Mouse (Mus musculus) MEL (cell line): ENCODE measurements around the gene Srp54c. TPM values are rescaled to one million over a fixed set of nuclear protein-coding genes. Genes with fewer than 3 reads are reported as not detected.

Source experiments
- DNase-seq: peaks from one replicate; pipeline ENCODE4 v3.0.0; 2011; ENCODE audit warnings: low read depth, low spot score
- H3K27ac ChIP-seq: 2 replicates; pipeline ENCODE4 v1.5.1; 2012; ENCODE audit warnings: low read depth, mild to moderate bottlenecking, control low read depth, low read length, moderate library complexity; ENCODE audit not compliant: control insufficient read depth
- H3K27me3 ChIP-seq, 2 experiments: fragments of 150-350 bp in 1 of 2; sonication (generic) in 1 of 2; 2 replicates each; pipeline ENCODE4 v1.6.1; 2012; ENCODE audit warnings: low read length in 2 of 2, mild to moderate bottlenecking in 2 of 2, improper control_type of control experiment in 1 of 2, moderate library complexity in 1 of 2; ENCODE audit not compliant: insufficient read depth in 2 of 2, control insufficient read depth in 1 of 2
- H3K36me3 ChIP-seq, 2 experiments: 2 replicates each; pipeline ENCODE4 v1.6.1; 2012 to 2014; ENCODE audit warnings: low read length in 2 of 2, improper control_type of control experiment in 1 of 2, inconsistent platforms in 1 of 2, mild to moderate bottlenecking in 1 of 2; ENCODE audit not compliant: insufficient read depth in 2 of 2, control insufficient read depth in 1 of 2
- H3K4me1 ChIP-seq, 2 experiments: fragments of 150-350 bp in 1 of 2; sonication (generic) in 1 of 2; 2 replicates each; pipeline ENCODE4 v1.6.1; 2012; ENCODE audit warnings: low read length in 2 of 2, improper control_type of control experiment in 1 of 2, mild to moderate bottlenecking in 1 of 2; ENCODE audit not compliant: insufficient read depth in 2 of 2, control insufficient read depth in 1 of 2
- H3K4me3 ChIP-seq, 2 experiments: fragments of 150-350 bp in 1 of 2; sonication (generic) in 1 of 2; 2 replicates each; pipeline ENCODE4 v1.5.1; 2012; ENCODE audit warnings: low read depth in 2 of 2, low read length in 2 of 2, mild to moderate bottlenecking in 2 of 2, moderate library complexity in 2 of 2, control low read depth in 1 of 2, improper control_type of control experiment in 1 of 2; ENCODE audit not compliant: control insufficient read depth in 1 of 2, insufficient read depth in 1 of 2
- H3K79me2 ChIP-seq: 2 replicates; pipeline ENCODE4 v1.6.1; 2012; ENCODE audit warnings: mild to moderate bottlenecking, low read length, moderate library complexity; ENCODE audit not compliant: control insufficient read depth, poor library complexity, insufficient read depth
- H3K9ac ChIP-seq: 2 replicates; pipeline ENCODE4 v1.6.1; 2012; ENCODE audit warnings: low read depth, mild to moderate bottlenecking, control low read depth, low read length, moderate library complexity; ENCODE audit not compliant: control insufficient read depth, poor library complexity, severe bottlenecking
- H3K9me3 ChIP-seq: fragments of 150-350 bp; sonication (generic); replicated peaks from 2 replicates; pipeline ENCODE4 v1.6.1; 2012; ENCODE audit warnings: mild to moderate bottlenecking, low read length, improper control_type of control experiment, moderate library complexity; ENCODE audit not compliant: insufficient read depth
- BHLHE40 ChIP-seq: IDR thresholded peaks from 2 replicates; pipeline ENCODE4 v1.6.1; 2012; ENCODE audit warnings: low read depth, mild to moderate bottlenecking, inconsistent platforms, low read length, improper control_type of control experiment, borderline replicate concordance
- CHD1 ChIP-seq: IDR thresholded peaks from 2 replicates; pipeline ENCODE4 v1.6.1; 2012; ENCODE audit warnings: low read depth, mild to moderate bottlenecking, inconsistent platforms, low read length, improper control_type of control experiment
- CHD2 ChIP-seq: IDR thresholded peaks from 2 replicates; pipeline ENCODE4 v1.6.1; 2011; ENCODE audit warnings: low read length, improper control_type of control experiment
- E2F4 ChIP-seq: IDR thresholded peaks from 2 replicates; pipeline ENCODE4 v1.6.1; 2011; ENCODE audit warnings: low read depth, low read length, improper control_type of control experiment, borderline replicate concordance
- ELF1 ChIP-seq: IDR thresholded peaks from 2 replicates; pipeline ENCODE4 v1.6.1; 2014; ENCODE audit warnings: low read depth, mild to moderate bottlenecking, inconsistent platforms, low read length, improper control_type of control experiment, moderate library complexity
- EP300 ChIP-seq, 2 experiments: IDR thresholded peaks; 2 replicates each; pipeline ENCODE4 v1.6.1; 2011; ENCODE audit warnings: improper control_type of control experiment in 2 of 2, low read length in 2 of 2, low read depth in 1 of 2, mild to moderate bottlenecking in 1 of 2
- ETS1 ChIP-seq: IDR thresholded peaks from 2 replicates; pipeline ENCODE4 v1.6.1; 2012; ENCODE audit warnings: low read depth, mild to moderate bottlenecking, inconsistent platforms, low read length, improper control_type of control experiment, moderate library complexity
- GATA1 ChIP-seq: IDR thresholded peaks from 2 replicates; pipeline ENCODE4 v1.6.1; 2011; ENCODE audit warnings: low read depth, low read length, improper control_type of control experiment
- HCFC1 ChIP-seq: IDR thresholded peaks from 2 replicates; pipeline ENCODE4 v1.6.1; 2012; ENCODE audit warnings: low read depth, mild to moderate bottlenecking, inconsistent platforms, low read length, improper control_type of control experiment, moderate library complexity
- MAFK ChIP-seq: IDR thresholded peaks from 2 replicates; pipeline ENCODE4 v1.6.1; 2011; ENCODE audit warnings: low read depth, mild to moderate bottlenecking, low read length, improper control_type of control experiment, borderline replicate concordance
- MAX ChIP-seq: IDR thresholded peaks from 2 replicates; pipeline ENCODE4 v1.6.1; 2011; ENCODE audit warnings: low read length, improper control_type of control experiment
- MXI1 ChIP-seq: IDR thresholded peaks from 2 replicates; pipeline ENCODE4 v1.6.1; 2011; ENCODE audit warnings: mild to moderate bottlenecking, low read depth, low read length, improper control_type of control experiment
- MYB ChIP-seq: IDR thresholded peaks from 2 replicates; pipeline ENCODE4 v1.6.1; 2011; ENCODE audit warnings: mild to moderate bottlenecking, low read depth, low read length, improper control_type of control experiment
- MYC ChIP-seq: IDR thresholded peaks from 2 replicates; pipeline ENCODE4 v1.6.1; 2011; ENCODE audit warnings: low read depth, mild to moderate bottlenecking, low read length, improper control_type of control experiment, moderate library complexity
- RAD21 ChIP-seq: IDR thresholded peaks from 2 replicates; pipeline ENCODE4 v1.6.1; 2011; ENCODE audit warnings: mild to moderate bottlenecking, low read depth, low read length, improper control_type of control experiment
- SIN3A ChIP-seq: IDR thresholded peaks from 2 replicates; pipeline ENCODE4 v1.6.1; 2012; ENCODE audit warnings: low read length, improper control_type of control experiment, inconsistent platforms
- SMC3 ChIP-seq: IDR thresholded peaks from 2 replicates; pipeline ENCODE4 v1.6.1; 2011; ENCODE audit warnings: low read depth, low read length, improper control_type of control experiment
- TAL1 ChIP-seq: IDR thresholded peaks from 2 replicates; pipeline ENCODE4 v1.6.1; 2012; ENCODE audit warnings: mild to moderate bottlenecking, inconsistent platforms, low read length, moderate library complexity, mixed read lengths
- TBP ChIP-seq: IDR thresholded peaks from 2 replicates; pipeline ENCODE4 v1.8.0; 2011; ENCODE audit warnings: low read depth, low read length, improper control_type of control experiment
- TCF12 ChIP-seq: IDR thresholded peaks from 2 replicates; pipeline ENCODE4 v1.6.1; 2014; ENCODE audit warnings: low read depth, mild to moderate bottlenecking, inconsistent platforms, low read length, improper control_type of control experiment, moderate library complexity
- UBTF ChIP-seq: IDR thresholded peaks from 2 replicates; pipeline ENCODE4 v1.6.1; 2012; ENCODE audit warnings: low read depth, mild to moderate bottlenecking, inconsistent platforms, low read length, improper control_type of control experiment, moderate library complexity, borderline replicate concordance; ENCODE audit not compliant: insufficient read depth
- USF1 ChIP-seq: IDR thresholded peaks from 2 replicates; pipeline ENCODE4 v1.6.1; 2014; ENCODE audit warnings: low read depth, mild to moderate bottlenecking, inconsistent platforms, low read length, improper control_type of control experiment, moderate library complexity
- USF2 ChIP-seq, 2 experiments: IDR thresholded peaks; 2 replicates each; pipeline ENCODE4 v1.6.1; 2011 to 2012; ENCODE audit warnings: improper control_type of control experiment in 2 of 2, low read length in 2 of 2, borderline replicate concordance in 1 of 2, inconsistent platforms in 1 of 2, low read depth in 1 of 2, mild to moderate bottlenecking in 1 of 2; ENCODE audit not compliant: insufficient read depth in 1 of 2
- ZKSCAN1 ChIP-seq: IDR thresholded peaks from 2 replicates; pipeline ENCODE4 v1.6.1; 2012; ENCODE audit warnings: low read depth, mild to moderate bottlenecking, inconsistent platforms, low read length, improper control_type of control experiment, moderate library complexity
- polyA plus RNA-seq, 2 experiments: library from polyadenylated mRNA; stranded (reverse) in 1 of 2; unstranded in 1 of 2; fragments of >175 nt in 1 of 2; fragments of >200 nt in 1 of 2; gene quantifications; 2 replicates each; pipeline versions ENCODE4 v1.2.1 to v1.2.4; 2012; ENCODE audit warnings: low replicate concordance in 2 of 2, low read depth in 1 of 2; ENCODE audit not compliant: insufficient read length in 2 of 2, insufficient read depth in 1 of 2, missing spikeins in 1 of 2
- total RNA-seq: library from RNA; depleted of rRNA; stranded (reverse); fragments of 300-350 nt; gene quantifications from 2 replicates; pipeline ENCODE4 v1.2.3, GENCODE M21; 2012

The Srp54c gene
- total and polyA plus RNA-seq, 3 experiments = 59.2 to 61.2 TPM; not detected in 1

DNA sequence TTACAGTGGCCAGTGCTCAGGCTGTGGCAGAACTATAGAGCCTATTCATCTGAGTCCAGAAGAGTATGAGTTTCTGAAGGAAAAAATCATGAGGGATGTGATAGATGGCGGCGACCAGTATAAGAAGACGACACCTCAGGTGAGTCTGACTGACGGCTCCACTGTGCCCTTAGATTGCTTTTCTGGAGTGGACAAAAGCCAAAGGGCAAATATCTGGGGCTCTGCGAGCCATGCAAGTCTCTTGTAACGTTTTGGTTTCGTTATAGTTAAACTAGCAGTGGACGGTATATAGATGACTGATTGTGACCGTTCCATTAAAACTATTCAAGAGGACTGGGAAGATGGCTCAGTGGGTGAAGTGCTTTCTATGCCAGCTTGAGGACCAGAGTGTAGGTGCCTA, 78.8 kb downstream of the Srp54c start:
- no peak overlapping the region for H3K27ac ChIP-seq
- H3K4me1 ChIP-seq = peaks cover 1 to 5% of the 10 kb centered on the region in 2 experiments; a peak in 2 of 4 replicates
- DNase-seq = no peak
- H3K9me3 ChIP-seq = no peaks in the 10 kb centered on the region
- peaks cover 0 to 8% of the 10 kb centered on the region in 2 experiments; a peak in 2 of 4 replicates for H3K36me3 ChIP-seq
- TF ChIP-seq EP300 (IDR thresholded peaks at IDR 0.05; ENCODE audit: low read depth in 1 of 2, low read length in 2 of 2) (no peak), USF1 (no peak), MXI1 (no peak), MAFK (no peak), UBTF (no peak), MYC (no peak), E2F4 (no peak), ZKSCAN1 (no peak), MYB (no peak), RAD21 (no peak), USF2 (IDR thresholded peaks at IDR 0.05; ENCODE audit: borderline replicate concordance in 1 of 2, insufficient read depth in 1 of 2, low read depth in 1 of 2, low read length in 2 of 2) (no peak), GATA1 (no peak), BHLHE40 (no peak), MAX (no peak), TAL1 (no peak), HCFC1 (no peak), TCF12 (no peak)
- H3K4me3 ChIP-seq = no peak overlapping the region
- no peak overlapping the region for H3K9ac ChIP-seq
- no peaks in the 10 kb centered on the region; the same call in none of the 2 replicates for H3K79me2 ChIP-seq
- H3K27me3 ChIP-seq = no peaks in the 10 kb centered on the region

DNA sequence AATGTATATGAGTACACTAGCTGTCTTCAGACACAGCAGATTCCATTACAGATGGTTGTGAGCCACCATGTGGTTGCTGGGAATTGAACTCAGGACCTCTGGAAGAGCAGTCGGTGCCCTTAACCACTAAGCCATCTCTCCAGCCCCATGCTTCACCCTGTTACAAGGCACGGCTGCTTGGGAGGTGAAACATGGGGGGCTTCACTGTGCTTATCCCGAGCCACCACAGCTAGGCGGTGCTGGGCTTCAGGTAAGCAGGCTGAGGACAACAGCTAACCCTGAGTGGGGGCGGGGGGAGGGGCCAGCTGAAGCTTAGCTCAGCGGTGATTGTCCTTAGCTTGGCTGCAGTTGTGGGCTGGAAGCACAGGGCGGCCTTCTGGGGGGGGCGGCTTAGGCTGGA, 79.5 kb downstream of the Srp54c start:
- Histone ChIP-seq H3K27me3 (no peaks in the 10 kb centered on the region), H3K4me3 (no peak overlapping the region), H3K9ac (no peak overlapping the region), H3K27ac (no peak overlapping the region), H3K4me1 (no peaks in the 10 kb centered on the region), H3K36me3 (peaks cover 0 to 4% of the 10 kb centered on the region in 2 experiments; a peak in 2 of 4 replicates), H3K79me2 (no peaks in the 10 kb centered on the region; the same call in 1 of the 2 replicates), H3K9me3 (no peaks in the 10 kb centered on the region)
- no peak for DNase-seq
- TF ChIP-seq BHLHE40 = no peak
- TF ChIP-seq UBTF = no peak
- TF ChIP-seq SIN3A = no peak
- no peak for TF ChIP-seq TBP
- TF ChIP-seq ELF1 = no peak
- no peak for TF ChIP-seq CHD1
- TF ChIP-seq SMC3 = no peak
- no peak for TF ChIP-seq ETS1
- no peak for TF ChIP-seq CHD2
